Mouse (Mus musculus): ENCODE results near the gene Fosl1.
"Not testable (repeated sequence)": the region's sequence is repeated elsewhere in the genome, so short reads cannot be mapped to it uniquely, and the experiment has no call there.

The Fosl1 gene

DNA sequence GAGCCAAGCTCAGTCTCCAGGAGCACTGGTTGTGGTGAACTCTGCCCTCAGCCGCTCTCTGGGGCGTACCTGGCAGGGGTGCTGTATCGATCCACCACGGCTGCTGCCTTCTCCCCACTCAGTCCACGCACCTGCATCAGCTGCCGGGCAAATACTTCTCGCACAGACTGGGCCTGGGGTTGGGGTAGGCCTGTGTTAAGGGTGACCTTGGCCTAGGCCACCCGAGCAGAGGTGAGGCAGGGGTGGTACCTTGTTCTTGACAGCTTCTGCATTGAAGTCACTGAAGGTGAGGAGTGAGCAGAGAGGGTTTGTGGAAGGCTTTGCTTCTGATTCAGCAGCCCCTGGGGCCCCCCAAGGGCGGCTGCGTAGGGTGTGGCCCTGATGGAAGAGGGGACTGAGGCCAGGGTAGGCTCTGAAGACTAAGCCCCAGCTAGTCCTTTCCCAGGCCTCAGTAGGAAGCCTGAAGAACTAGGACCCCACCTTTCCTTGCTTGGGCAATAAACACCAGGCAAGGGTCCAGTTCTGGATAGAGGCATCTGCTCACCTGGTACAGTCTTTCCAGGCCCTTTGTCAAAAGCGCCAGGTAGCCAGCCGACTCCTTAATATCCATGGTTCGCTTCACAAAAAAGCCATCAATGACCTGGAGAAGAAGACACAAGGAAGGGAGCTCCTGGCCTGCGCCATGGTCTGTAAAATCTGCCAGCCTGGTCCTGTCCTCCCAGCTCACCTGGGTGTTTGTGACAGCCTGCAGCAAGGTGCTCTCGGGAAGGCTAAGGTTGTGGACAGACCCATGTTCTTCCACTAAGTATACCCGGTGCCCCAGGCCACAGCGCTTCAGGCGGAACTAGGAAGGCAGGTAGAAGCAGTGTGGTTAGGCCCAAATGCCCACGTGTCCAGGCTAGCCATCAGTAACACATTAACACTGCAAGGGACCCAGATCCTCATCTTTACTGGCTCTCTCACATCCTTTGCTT lies 36.3 kb downstream of the Fosl1 start:
- DNase-seq (ENCODE audit: low spot score), result no peak

DNA sequence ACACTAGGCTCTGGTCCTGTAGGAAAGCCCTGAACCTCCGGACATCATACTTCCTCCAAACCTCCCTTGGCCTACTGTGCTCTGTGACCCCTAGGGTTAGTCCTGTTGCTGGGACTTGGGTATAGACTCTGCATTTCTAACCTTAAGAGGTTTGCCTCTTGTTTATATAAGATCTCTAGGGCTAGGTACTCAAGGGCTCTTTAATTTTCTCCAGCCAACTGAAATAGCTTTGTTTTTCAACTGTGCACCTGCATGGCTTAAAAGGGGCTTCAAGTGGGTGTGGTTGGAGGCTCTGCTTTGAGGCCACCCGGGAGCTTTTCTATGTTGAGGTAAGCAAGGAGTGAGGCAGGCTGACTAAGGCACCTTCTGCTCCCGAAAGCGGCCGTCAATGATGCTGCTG lies 37.1 kb downstream of the Fosl1 start:
- DNase-seq (ENCODE audit: low spot score), result no peak

DNA sequence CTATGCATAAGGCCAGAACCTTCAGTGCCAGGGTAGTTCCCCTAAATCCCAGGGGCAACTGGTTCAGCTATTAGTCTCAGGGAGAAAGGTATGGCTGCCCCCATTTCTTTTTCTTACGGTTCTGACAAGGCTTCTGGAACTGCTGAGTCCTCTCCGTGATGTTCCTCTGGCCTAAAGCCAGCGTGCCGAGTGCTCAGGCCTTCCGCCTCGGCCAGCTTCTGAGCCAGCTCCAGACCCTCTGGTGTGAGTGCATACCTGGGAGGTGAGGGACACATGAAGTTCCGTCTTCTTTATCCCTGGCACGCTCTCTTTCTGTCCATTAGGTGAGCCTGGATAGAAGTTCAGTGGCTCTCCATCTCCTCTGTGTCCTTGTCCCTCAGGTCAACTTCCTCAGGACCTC lies 38.0 kb downstream of the Fosl1 start:
- DNase-seq (ENCODE audit: low spot score), result no peak

DNA sequence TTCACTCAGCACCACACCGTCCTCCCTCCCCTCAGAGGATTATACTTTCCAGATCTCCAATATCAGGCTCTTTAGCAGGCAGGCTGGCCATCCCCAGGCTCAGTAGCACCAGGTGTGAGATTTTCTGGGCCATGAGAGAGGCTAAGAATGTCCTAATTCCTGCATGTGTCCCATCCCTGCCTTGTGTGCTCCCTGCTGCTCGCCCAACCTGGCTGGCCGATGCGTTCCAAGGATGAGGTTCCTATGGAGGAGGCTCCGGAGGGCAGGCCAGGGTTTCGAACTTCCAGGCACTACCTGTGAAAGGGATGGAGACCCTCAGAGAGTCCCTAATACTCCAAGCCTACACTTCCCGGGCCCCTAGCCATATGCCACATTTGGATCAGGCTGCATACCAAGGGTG lies 38.5 kb downstream of the Fosl1 start:
- DNase-seq (ENCODE audit: low spot score), result no peak

DNA sequence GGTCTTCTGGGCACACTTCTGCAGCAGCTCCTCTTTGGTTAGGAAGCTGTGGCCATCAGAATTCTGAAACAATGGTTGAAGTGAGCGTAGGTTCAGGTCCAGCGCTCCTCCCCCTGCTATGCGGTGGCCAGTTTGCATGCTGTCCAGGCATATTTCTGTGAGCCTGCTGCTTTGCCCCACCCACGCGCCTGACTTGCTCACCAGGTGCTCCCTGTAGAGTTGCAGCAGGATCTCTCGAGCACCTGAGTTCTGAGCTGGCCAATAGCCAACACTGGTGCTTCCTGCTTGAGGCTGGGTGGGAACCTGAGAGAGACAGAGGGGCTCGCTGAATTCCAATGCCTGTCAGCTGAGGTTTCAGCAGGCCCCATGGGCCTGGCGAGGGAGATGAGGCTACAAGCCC lies 38.9 kb downstream of the Fosl1 start:
- no peak for DNase-seq (ENCODE audit: low spot score)

DNA sequence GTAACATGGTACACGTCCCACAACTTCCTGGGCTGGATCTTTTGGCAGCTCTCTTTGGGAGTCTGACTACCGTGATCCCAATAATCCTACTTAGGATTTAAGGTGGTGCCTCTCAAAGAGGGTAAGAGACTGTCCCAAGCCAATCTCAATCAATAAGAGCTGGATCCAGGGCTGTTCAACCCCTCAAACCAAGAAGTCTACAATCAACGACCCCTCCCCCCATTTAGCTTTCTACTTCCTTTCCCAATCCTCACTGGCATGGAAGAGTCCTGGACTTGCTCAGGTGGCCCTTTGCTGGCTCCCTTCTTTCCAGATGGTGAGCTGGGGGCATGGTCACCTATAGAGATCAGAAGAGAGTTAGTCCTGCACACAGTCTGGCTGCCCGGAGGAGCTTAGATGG lies 39.4 kb downstream of the Fosl1 start:
- DNase-seq (ENCODE audit: low spot score), result no peak

DNA sequence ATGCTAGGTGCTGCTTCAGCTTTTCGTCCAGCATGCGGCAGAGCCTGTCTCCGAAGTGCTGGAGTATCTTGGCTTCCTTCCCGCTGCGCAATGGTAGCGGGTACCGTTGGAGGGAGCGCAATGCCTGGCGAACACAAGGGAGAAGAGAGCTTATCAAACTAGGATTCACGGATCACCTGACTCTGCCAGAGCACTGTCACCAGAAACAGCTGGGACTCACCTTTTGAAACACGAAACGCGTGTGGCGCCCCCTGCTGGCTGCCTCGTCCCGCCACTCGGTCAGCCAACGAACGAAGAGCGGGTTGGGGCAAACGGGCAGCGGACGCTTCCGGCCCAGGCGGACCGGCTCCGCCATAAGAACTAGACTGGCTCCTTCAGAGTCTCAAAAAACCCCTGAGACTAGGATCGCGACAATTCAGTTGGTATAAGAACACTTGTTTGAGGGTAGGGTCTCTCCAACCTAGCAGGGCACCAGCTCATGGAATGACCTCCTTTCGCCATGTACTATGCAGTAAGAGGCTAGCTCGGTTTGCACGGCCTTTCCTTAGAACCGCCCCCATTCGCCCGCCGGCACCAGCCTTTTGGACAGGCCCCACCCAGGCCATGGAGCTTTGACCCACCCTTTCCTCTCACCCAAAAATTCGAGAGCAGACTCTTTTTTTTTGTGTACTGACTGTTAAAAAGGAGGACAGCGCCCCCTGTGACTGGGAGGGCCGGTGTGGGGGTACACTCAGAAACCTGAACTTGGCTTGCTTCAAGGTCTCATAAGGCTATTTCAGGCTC lies 40.6 kb downstream of the Fosl1 start, which contains the start of gene Mus81:
Mus81 (minus strand) TSS at position 635 of the 783 bp plus-strand sequence.
- DNase-seq (ENCODE audit: low spot score), result peak; percentile 98

DNA sequence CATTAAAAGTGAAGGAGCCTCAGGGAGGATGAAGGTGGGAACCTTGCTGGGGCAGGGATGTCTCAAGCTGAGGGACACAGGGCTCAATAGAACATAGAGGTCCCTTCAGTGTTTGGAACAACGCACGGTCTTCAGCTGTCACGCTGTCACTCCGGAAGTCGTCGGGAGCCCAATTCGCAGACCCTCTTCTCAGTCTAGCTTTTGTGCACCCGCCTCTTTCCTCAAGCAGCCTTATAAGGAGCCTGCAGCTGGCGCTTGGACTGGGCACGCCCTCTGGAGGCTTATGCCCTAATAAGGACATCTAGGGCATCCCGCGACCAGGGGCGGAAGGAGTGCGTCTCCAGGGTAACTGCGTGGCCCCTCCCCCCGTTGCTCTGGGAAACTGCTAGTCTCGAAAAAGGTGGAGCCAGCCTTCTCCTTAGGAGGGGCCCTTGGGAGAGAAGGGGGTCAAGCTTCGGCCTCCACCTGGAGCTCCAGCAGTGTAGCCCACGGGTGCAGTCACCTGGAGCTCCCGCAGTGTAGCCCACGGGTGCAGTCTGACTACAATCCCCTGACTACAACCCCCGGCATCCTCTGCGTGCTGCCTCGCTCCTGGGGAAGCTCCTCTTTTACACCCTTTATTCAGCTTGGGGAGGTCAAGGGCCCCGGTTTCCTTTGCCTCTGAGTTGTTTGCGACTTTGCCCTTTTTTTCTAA lies 41.7 kb downstream of the Fosl1 start:
- DNase-seq (ENCODE audit: low spot score), result peak; percentile 100

DNA sequence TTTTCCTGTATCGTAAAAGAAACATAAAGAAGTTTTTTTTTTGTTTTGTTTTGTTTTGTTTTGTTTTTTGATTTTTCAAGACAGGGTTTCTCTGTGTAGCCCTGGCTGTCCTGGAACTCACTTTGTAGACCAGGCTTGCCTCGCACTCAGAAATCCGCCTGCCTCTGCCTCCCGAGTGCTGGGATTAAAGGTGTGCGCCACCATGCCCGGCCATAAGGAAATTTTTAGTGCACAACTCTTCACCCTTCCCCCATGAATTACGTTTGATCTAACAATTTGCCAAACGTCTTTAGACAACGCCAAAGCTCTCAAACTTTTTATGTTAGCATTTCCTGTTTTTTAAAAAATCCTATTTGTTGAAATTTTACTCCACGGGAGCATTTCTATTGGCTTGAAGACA lies 42.4 kb downstream of the Fosl1 start:
- not testable (repeated sequence) for DNase-seq (ENCODE audit: low spot score)

DNA sequence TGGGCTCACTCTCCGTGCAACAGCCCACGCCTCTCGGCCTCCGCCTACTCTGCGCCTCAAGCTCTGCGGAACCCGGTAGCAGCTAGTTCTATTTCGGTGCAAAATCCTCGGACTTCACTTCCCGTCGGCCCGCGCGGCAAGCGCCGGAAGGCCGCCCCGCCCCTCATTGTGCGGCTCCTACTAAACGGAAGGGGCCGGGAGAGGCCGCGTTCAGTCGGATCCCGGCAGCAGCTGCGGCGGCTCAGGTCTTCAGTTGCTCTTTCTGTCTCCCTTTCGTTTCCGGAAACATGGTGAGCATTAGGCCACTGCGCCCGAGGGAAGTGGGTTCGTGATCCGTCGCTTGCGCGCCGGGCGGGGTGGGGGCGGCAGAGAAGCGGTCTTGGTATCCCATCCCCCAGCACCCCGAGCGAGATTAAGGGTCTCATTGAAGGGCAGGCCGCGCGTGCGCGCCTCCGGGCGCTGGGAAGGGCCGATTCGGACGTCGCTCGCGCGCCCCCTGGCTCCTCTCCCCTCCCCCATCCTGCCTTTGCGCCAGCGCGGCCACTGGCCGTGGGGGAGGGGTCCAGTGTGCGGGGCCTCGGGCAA lies 43.1 kb downstream of the Fosl1 start, which contains the start of gene Cfl1:
Cfl1 (plus strand) TSS at position 143 of the 585 bp plus-strand sequence.
- DNase-seq (ENCODE audit: low spot score), result peak; percentile 97

DNA sequence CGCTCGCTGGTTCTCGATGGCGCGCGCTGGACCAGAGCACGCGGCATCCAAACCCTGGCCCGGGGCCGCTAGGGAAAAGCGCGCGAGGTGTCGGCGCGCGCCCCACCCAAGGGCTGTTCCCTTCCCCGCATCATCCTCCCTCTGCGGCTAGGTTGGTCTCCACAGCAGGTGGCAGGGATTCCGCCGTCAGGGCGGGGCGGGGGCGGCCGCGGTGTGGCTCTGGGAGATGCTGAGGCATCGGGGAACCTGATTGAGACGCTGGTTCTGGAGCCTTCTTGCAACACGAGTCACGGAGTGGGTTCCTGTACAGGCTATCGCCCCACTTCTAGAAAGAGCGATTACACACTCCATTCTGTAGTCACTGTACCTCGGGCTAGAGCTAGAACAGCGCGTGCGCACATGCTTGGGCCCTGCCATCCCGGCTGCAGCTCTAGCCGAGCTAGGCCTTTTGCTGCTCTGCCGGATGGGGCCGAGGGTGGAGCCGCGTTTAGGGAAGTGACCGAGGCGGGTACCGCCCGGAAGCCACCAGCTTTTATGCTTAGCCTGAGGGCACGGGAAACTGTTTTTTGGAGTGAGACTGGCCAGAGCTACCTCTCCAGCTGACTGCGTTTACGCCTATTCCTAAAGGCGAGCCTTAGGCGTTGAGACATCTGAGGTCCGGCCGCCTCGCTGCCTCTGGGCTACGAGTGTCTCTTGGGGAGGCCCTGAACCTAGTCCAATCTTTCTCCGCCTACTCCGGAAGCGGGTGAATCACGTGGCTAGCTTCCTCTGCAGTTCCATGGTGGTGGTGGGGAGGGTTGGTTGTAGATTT lies 43.8 kb downstream of the Fosl1 start:
- DNase-seq (ENCODE audit: low spot score), result peak; percentile 86

DNA sequence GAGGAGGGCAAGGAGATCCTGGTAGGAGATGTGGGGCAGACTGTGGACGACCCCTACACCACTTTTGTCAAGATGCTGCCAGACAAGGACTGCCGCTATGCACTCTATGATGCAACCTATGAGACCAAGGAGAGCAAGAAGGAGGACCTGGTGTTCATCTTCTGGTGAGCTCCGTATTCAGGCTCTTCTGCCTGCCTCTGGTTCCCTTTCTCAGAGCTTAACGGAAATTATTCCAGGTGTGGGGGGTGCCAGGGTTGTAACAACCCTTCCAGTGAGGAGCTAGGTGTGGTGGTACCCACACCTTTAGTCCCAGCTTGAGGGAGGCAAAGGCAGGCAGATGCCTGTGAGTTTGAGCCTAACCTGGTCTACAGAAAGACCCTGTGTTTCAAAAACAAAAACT lies 45.3 kb downstream of the Fosl1 start:
- DNase-seq (ENCODE audit: low spot score), result no peak

DNA sequence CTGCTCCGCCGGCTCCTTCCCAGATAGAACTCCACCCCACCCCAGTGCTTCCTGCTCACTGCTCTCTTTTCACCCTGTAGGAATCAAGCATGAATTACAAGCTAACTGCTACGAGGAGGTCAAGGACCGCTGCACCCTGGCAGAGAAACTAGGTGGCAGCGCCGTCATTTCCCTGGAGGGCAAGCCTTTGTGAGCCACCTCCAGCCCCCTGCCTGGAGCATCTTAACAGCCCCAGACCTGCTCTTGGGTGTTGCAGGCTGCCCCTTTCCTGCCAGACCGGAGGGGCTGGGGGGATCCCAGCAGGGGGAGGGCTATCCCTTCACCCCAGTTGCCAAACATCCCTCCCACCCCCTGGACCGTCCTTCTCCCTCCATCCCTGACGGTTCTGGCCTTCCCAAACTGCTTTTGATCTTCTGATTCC lies 46.0 kb downstream of the Fosl1 start:
- not testable (repeated sequence) for DNase-seq (ENCODE audit: low spot score)

DNA sequence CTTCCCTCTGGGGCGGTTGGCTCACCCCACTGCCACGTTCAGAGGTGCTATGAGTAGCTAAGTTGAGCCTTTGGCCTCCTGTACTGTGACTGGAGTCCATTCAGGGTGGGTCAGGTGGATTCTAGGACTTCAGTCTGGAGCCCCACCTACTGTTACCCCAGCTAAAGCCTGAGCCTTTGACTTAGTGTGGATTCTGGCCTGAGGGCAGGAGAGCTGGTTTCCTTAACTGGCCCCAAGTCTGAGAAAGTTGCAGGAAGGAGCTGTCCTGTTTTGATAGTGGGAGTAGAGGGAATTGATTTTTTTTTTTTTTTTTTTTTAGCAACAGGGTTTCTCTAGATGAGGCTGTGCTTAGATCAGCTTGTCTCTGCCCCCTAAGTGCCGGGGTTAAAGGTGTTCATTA lies 47.0 kb downstream of the Fosl1 start:
- no peak for DNase-seq (ENCODE audit: low spot score)

DNA sequence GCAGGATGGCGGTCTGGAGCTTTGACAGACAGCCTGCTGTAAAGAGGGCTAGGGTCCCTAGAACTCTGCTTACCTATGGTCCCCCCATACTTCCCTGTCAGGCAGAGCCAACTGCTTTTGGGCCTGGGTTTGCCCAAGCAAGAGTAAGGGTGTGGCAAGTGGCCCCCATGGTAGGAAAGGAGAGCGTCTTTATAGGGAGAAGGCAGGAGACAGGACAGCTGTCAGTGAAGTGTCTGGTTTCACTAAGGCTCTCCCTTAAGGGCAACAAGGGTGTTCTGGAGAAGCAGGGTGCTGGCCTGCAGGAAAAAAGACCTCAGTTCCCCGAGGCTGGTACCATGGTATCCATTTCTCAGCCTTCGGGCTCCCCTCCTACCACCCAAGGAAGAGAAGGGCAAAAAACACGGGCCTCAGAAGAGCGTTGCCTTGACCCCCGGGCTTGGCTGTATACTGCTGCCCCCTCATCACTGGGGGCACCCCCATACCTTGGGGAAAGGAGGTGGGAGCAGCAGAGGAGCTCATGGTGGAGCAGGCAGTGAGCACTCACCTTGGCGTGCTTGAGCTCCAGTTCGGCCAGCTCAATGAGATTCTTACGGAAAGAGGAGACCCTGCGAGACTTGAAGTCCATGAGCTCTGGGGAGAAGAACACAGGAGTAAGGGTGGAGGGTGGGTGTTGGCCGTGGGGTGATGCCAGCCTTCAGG lies 48.2 kb downstream of the Fosl1 start:
- no peak for DNase-seq (ENCODE audit: low spot score)

DNA sequence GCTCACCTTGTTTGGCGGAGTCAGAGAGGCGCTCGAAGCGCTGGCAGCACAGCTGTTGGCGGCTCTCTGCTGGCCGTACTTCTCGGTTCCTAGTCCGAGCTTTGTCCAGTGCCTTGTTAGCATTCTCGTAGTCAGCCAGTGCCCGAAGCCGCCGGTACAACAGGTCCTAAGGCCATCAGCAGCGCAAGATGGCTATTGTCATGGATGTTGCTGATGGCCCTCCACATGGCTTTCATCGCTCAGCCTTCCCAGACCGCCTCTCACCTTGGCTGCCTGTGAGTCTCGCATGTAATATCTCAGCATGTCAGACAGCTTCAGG lies 48.7 kb downstream of the Fosl1 start:
- no peak for DNase-seq (ENCODE audit: low spot score)

DNA sequence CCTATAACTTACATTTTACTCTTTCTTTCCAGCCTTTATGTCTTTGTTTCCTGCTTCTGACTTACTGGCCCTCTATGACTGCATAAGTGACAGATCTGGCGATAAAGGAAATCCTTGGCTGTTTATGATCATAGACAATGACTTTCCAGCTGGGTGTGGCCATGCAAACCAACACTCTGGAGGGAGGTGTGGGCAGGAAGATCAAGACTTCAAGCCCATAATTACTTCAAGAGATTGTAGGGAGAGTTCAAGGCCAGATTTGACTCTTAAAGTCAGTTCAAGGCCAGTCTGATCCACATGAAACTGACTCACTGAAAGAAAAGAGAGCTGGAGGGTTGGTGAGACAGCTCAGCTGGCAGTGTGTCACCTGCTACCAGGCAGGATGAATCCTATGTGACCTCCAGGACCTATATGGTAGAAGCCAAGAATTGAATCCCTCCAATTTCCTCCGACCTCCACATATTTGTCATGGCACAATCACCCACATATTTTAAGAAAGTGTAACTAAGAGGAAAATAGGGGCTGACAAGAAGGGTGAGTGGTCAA lies 53.1 kb downstream of the Fosl1 start:
- no peak for DNase-seq (ENCODE audit: low spot score)

DNA sequence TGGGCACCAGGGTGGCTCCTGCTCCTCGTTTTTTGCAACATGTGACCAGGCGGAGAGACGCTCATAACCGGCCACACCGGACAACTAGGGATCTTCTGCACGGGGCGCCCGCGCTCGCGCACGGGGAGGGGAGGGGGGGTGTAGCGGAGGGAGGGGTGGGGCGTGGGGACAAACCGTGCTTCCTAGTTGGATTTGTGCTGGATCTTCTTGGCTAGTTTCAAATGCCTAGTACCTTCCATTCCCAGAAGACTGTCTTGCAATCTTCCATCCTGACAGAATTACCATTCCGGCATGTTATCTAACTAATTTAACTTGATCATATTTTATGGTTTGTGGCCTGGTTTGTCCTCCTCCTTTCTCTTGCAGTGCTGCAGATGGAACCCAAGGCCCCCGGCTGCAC lies 56.3 kb downstream of the Fosl1 start, which contains the start of gene 1700020D05Rik:
1700020D05Rik (minus strand) TSS at position 101 of the 400 bp plus-strand sequence.
- no peak for DNase-seq (ENCODE audit: low spot score)
